Mouse (Mus musculus): ENCODE measurements around the gene Phf21a. TPM values are rescaled to one million over a fixed set of nuclear protein-coding genes. Genes with fewer than 3 reads are reported as not detected.

The Phf21a gene
- polyA plus RNA-seq, 1 experiment from 2014 or later: 36.3 TPM

DNA sequence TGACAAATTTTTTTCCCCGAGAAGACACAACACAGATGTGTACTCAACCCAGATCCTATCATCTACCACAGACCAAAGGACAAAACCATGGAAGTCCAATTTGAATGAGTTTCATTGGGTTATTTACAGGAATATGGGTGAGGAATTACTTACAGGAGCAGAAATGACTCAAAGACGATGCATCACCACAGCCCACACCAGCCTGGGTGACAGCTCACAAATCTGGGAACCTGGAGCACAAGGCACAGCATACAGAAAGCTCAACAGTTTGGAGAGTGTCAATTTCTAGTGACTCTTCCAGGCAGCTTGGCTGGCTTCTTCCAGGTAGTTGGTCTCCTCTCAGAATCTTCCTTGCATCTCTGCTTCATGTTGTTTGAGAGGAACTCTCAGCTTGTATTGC lies 154.8 kb downstream of the Phf21a start:
- Histone ChIP-seq H3K9me3 (ENCODE audit: control insufficient read depth, low read length) (no peaks in the 10 kb centered on the region), H3K4me2 (replicated peaks; ENCODE audit: low read depth, low read length) (no peak overlapping the region), H3K27me3 (ENCODE audit: control insufficient read depth, insufficient read depth, low read length) (no peaks in the 10 kb centered on the region), H3K36me3 (ENCODE audit: control insufficient read depth, insufficient read depth, low read length) (peaks cover 13% of the 10 kb centered on the region; the same call in 1 of the 2 replicates), H3K4me1 (ENCODE audit: control insufficient read depth, insufficient read depth, low read length) (no peaks in the 10 kb centered on the region), H3K9ac (ENCODE audit: low read depth, low read length) (no peak overlapping the region), H3K4me3 (ENCODE audit: low read length) (no peak overlapping the region), H3K27ac (ENCODE audit: low read depth, low read length) (no peak overlapping the region)
- WGBS: 89% methylated on average over 2 of the region's 2 CpGs
- no peak for ATAC-seq (ENCODE audit: low FRiP score, low TSS enrichment)

DNA sequence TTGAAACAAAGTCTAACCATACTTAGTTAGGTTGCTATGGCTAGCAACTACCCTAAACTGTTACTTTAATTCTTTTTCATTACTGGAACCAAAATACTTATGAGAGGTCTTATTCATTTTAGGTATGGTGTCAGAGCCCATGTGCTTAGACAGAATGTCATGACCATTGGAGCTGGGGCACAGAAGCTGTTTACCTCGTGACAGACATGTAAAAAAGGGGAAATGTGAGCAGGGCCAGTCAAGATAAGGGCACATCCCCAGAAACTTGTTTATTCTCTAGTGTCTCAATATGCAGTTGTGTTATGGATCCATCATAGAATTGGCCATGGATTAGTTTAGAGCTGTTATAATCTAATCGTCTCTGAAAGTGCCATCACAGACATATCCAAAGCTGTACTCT lies 157.6 kb downstream of the Phf21a start:
- H3K27ac ChIP-seq (ENCODE audit: low read depth, low read length): no peak overlapping the region
- H3K27me3 ChIP-seq (ENCODE audit: control insufficient read depth, insufficient read depth, low read length): no peaks in the 10 kb centered on the region
- H3K4me1 ChIP-seq (ENCODE audit: control insufficient read depth, insufficient read depth, low read length): no peaks in the 10 kb centered on the region
- H3K36me3 ChIP-seq (ENCODE audit: control insufficient read depth, insufficient read depth, low read length): peaks cover 10% of the 10 kb centered on the region; the same call in 1 of the 2 replicates
- WGBS: 88% methylated on average over 2 of the region's 2 CpGs
- no peak overlapping the region for H3K4me3 ChIP-seq (ENCODE audit: low read length)
- no peaks in the 10 kb centered on the region for H3K9me3 ChIP-seq (ENCODE audit: control insufficient read depth, low read length)
- ATAC-seq (ENCODE audit: low FRiP score, low TSS enrichment): no peak
- H3K4me2 ChIP-seq (replicated peaks; ENCODE audit: low read depth, low read length): no peak overlapping the region
- no peak overlapping the region for H3K9ac ChIP-seq (ENCODE audit: low read depth, low read length)

DNA sequence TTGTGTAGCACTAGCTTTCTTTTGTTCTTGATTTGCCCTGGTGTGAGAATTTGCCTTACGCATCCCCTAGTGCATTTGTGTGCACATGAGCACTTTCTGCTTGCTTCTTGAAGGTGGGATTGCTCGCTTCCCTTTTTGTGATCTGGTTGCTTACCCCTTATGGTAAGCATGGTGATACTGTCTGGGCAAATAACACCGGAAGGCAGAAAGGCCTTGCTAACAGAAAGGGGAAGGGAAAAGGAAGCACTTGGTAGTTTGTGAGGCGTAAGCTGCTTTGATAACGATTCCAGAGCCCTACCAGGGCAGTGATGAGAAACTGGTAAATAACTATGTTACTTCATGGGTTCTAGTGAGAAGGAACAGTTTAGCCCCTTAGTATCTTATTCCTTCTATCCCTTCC lies 160.9 kb downstream of the Phf21a start:
- H3K4me2 ChIP-seq (replicated peaks; ENCODE audit: low read depth, low read length): no peak overlapping the region
- no peak overlapping the region for H3K9ac ChIP-seq (ENCODE audit: low read depth, low read length)
- no peak overlapping the region for H3K4me3 ChIP-seq (ENCODE audit: low read length)
- WGBS: 88% methylated on average over 5 of the region's 5 CpGs
- no peak for ATAC-seq (ENCODE audit: low FRiP score, low TSS enrichment)
- no peak overlapping the region for H3K27ac ChIP-seq (ENCODE audit: low read depth, low read length)
- H3K9me3 ChIP-seq (ENCODE audit: control insufficient read depth, low read length): no peaks in the 10 kb centered on the region
- H3K36me3 ChIP-seq (ENCODE audit: control insufficient read depth, insufficient read depth, low read length): peaks cover 10% of the 10 kb centered on the region; the same call in 1 of the 2 replicates
- no peaks in the 10 kb centered on the region for H3K4me1 ChIP-seq (ENCODE audit: control insufficient read depth, insufficient read depth, low read length)
- H3K27me3 ChIP-seq (ENCODE audit: control insufficient read depth, insufficient read depth, low read length): no peaks in the 10 kb centered on the region

DNA sequence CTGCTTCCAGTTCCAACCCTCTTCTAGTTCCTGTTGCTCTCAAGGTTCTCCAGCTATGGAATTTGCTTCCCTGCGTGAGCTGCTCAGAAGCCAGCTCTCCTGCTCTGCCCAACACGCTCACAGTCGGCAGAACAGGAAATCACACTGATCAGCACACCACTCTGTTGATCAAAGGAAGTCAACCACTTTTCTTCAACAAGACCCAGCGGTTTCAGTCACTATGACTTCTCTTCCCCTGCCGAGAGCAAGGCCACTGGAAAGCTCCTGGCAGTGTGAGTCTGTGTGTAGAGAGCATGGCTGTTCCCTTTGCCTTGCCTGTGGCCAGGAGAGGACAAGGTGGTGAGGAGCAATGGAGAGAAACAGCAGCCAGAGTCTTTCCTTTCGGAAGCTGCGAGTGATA lies 163.2 kb downstream of the Phf21a start:
- 56% methylated on average over 7 of the region's 7 CpGs for WGBS
- H3K9ac ChIP-seq (ENCODE audit: low read depth, low read length): no peak overlapping the region
- no peak for ATAC-seq (ENCODE audit: low FRiP score, low TSS enrichment)

DNA sequence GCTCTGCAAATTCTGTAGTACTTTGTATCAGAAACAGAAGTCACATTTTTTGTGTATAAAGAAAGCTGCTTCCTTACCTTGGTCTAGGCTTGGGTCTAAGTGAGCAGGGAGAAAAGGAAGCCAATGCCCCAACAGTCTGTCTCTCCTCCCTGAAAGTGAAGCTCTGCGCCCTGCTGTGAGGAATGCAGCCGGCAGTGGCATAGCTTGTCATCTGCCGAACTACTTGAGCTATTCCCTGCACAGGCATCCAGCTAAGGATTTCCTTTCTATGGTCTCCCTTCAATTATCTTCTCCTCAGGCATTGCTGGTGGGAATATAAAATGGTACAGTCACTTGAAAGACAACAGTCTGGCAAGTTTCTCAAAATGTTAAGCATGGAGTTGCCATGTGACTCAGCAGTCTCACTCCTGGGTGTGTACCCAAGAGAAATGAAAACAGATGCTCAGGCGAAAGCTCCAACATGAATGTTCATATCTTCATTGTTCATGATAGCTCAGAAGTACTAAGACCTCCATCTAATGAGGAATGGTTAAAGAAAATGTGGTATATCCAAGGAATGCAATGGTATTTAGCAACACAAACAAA lies 164.5 kb downstream of the Phf21a start:
- H3K27me3 ChIP-seq (ENCODE audit: control insufficient read depth, insufficient read depth, low read length): no peaks in the 10 kb centered on the region
- peaks cover 7% of the 10 kb centered on the region; the same call in 1 of the 2 replicates for H3K36me3 ChIP-seq (ENCODE audit: control insufficient read depth, insufficient read depth, low read length)
- H3K4me2 ChIP-seq (replicated peaks; ENCODE audit: low read depth, low read length): no peak overlapping the region
- H3K4me1 ChIP-seq (ENCODE audit: control insufficient read depth, insufficient read depth, low read length): no peaks in the 10 kb centered on the region
- H3K4me3 ChIP-seq (ENCODE audit: low read length): no peak overlapping the region
- WGBS: 82% methylated on average over 4 of the region's 4 CpGs
- no peak for ATAC-seq (ENCODE audit: low FRiP score, low TSS enrichment)
- no peaks in the 10 kb centered on the region for H3K9me3 ChIP-seq (ENCODE audit: control insufficient read depth, low read length)
- H3K9ac ChIP-seq (ENCODE audit: low read depth, low read length): no peak overlapping the region
- no peak overlapping the region for H3K27ac ChIP-seq (ENCODE audit: low read depth, low read length)

More for the DNA sequence above, 163.2 kb downstream of the Phf21a start:
- Histone ChIP-seq H3K27me3 (ENCODE audit: control insufficient read depth, insufficient read depth, low read length) (no peaks in the 10 kb centered on the region), H3K4me2 (replicated peaks; ENCODE audit: low read depth, low read length) (no peak overlapping the region), H3K4me3 (ENCODE audit: low read length) (no peak overlapping the region), H3K4me1 (ENCODE audit: control insufficient read depth, insufficient read depth, low read length) (no peaks in the 10 kb centered on the region), H3K9me3 (ENCODE audit: control insufficient read depth, low read length) (no peaks in the 10 kb centered on the region), H3K27ac (ENCODE audit: low read depth, low read length) (no peak overlapping the region), H3K36me3 (ENCODE audit: control insufficient read depth, insufficient read depth, low read length) (peaks cover 7% of the 10 kb centered on the region; the same call in 1 of the 2 replicates)

DNA sequence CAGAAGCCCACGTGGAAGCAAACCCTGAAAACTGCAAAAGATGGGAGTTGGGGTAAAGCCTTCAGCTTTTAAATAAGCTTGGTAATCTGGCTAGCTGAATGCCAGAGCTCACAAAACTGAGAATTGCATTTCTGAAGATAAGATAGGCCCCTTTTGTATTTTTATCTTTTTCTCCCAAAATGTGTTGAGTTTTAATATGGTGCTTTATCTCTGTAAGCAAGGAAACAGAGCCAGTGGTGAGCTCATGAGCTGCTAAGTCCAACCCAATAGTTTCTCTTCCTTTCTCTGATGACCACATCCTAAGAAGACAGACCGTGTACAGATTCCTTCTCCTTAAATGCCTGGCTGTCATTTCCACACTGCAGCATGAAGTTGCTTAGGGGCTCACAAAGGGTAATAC lies 167.0 kb downstream of the Phf21a start:
- no peaks in the 10 kb centered on the region for H3K9me3 ChIP-seq (ENCODE audit: control insufficient read depth, low read length)
- H3K4me2 ChIP-seq (replicated peaks; ENCODE audit: low read depth, low read length): no peak overlapping the region
- H3K4me1 ChIP-seq (ENCODE audit: control insufficient read depth, insufficient read depth, low read length): no peaks in the 10 kb centered on the region
- ATAC-seq (ENCODE audit: low FRiP score, low TSS enrichment): no peak
- H3K4me3 ChIP-seq (ENCODE audit: low read length): no peak overlapping the region
- H3K27ac ChIP-seq (ENCODE audit: low read depth, low read length): no peak overlapping the region
- H3K27me3 ChIP-seq (ENCODE audit: control insufficient read depth, insufficient read depth, low read length): no peaks in the 10 kb centered on the region
- no peak overlapping the region for H3K9ac ChIP-seq (ENCODE audit: low read depth, low read length)
- WGBS: 86% methylated on average over 2 of the region's 2 CpGs
- peaks cover 7% of the 10 kb centered on the region; the same call in 1 of the 2 replicates for H3K36me3 ChIP-seq (ENCODE audit: control insufficient read depth, insufficient read depth, low read length)

DNA sequence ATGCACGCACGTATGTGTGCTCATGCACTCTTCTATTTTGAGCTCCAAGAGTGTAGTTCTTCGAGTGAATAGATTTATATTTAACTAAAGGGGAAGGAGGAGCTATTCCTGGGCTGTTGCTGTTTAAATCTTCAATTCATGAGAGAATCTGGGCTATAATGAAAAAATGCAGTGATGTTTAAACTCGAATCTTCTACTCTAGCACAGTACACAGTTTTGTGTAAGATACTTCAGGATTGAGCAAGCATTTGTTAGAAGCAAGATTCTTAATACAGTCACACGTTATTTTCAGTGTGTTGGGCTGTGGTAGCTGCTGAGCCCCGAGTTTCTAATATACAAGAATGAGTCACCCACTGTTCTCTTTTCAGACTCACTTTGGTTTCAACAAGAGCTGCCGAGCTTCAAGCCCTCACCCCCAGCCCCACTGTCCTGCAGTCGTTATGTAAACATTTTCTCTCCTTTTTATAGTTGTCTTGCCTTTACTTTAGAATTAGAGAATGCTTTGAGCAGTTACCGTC lies 173.2 kb downstream of the Phf21a start:
- H3K4me3 ChIP-seq (ENCODE audit: low read length): no peak overlapping the region
- no peaks in the 10 kb centered on the region for H3K9me3 ChIP-seq (ENCODE audit: control insufficient read depth, low read length)
- WGBS: 80% methylated on average over 9 of the region's 9 CpGs

DNA sequence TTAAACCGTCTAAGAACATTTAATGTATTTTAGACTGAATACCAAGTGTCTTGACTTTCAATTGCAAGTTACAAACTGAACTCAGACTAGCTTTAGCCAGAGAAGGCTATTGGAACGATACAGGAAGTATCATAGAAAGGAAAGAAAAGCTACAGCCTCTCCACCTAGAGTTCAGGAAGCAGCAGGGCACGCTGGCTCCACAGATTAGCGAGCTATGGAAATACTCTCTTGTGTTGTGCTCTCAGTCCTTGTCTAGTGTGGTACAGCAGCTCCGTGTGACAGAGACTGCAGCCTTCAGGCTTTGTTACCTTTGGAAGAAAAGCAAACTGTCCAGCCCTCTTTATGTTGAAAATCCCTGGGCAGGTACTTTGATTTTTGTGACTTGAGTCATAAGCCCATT lies 176.3 kb downstream of the Phf21a start:
- H3K27me3 ChIP-seq (ENCODE audit: control insufficient read depth, insufficient read depth, low read length): no peaks in the 10 kb centered on the region

More for the DNA sequence above, 173.2 kb downstream of the Phf21a start:
- Histone ChIP-seq H3K4me2 (replicated peaks; ENCODE audit: low read depth, low read length) (no peak overlapping the region), H3K27ac (ENCODE audit: low read depth, low read length) (no peak overlapping the region), H3K9ac (ENCODE audit: low read depth, low read length) (no peak overlapping the region), H3K27me3 (ENCODE audit: control insufficient read depth, insufficient read depth, low read length) (no peaks in the 10 kb centered on the region), H3K36me3 (ENCODE audit: control insufficient read depth, insufficient read depth, low read length) (no peaks in the 10 kb centered on the region), H3K4me1 (ENCODE audit: control insufficient read depth, insufficient read depth, low read length) (no peaks in the 10 kb centered on the region)
- no peak for ATAC-seq (ENCODE audit: low FRiP score, low TSS enrichment)

DNA sequence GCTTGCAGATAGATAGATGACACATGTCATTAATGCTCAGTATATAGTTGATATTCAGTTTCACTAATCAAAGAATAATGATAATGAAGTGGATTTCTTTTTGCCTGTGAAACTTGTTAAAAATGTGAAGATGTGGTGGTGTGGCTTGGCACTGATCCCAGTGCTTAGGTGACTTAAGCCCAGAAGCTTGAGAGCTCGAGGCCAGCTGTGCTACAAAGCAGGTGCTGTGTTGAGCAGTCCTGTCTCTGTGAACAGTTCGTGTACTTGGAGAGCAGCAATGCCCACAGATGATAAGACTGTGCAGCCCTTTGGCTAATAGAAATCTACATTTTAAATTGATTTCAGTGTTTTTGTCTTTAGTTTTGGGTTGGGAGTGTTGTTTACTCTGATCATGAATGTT lies 179.6 kb downstream of the Phf21a start:
- no peaks in the 10 kb centered on the region for H3K27me3 ChIP-seq (ENCODE audit: control insufficient read depth, insufficient read depth, low read length)
- no peaks in the 10 kb centered on the region for H3K36me3 ChIP-seq (ENCODE audit: control insufficient read depth, insufficient read depth, low read length)
- WGBS: 74% methylated on average over 2 of the region's 2 CpGs
- no peak overlapping the region for H3K4me2 ChIP-seq (replicated peaks; ENCODE audit: low read depth, low read length)
- no peak overlapping the region for H3K9ac ChIP-seq (ENCODE audit: low read depth, low read length)
- no peak overlapping the region for H3K27ac ChIP-seq (ENCODE audit: low read depth, low read length)
- H3K9me3 ChIP-seq (ENCODE audit: control insufficient read depth, low read length): no peaks in the 10 kb centered on the region
- no peak for ATAC-seq (ENCODE audit: low FRiP score, low TSS enrichment)
- no peaks in the 10 kb centered on the region for H3K4me1 ChIP-seq (ENCODE audit: control insufficient read depth, insufficient read depth, low read length)
- no peak overlapping the region for H3K4me3 ChIP-seq (ENCODE audit: low read length)

More for the DNA sequence above, 176.3 kb downstream of the Phf21a start:
- WGBS: 86% methylated on average over 5 of the region's 5 CpGs
- H3K36me3 ChIP-seq (ENCODE audit: control insufficient read depth, insufficient read depth, low read length): no peaks in the 10 kb centered on the region
- ATAC-seq (ENCODE audit: low FRiP score, low TSS enrichment): no peak
- H3K9me3 ChIP-seq (ENCODE audit: control insufficient read depth, low read length): no peaks in the 10 kb centered on the region
- no peak overlapping the region for H3K27ac ChIP-seq (ENCODE audit: low read depth, low read length)
- H3K4me3 ChIP-seq (ENCODE audit: low read length): no peak overlapping the region
- no peaks in the 10 kb centered on the region for H3K4me1 ChIP-seq (ENCODE audit: control insufficient read depth, insufficient read depth, low read length)
- no peak overlapping the region for H3K9ac ChIP-seq (ENCODE audit: low read depth, low read length)
- no peak overlapping the region for H3K4me2 ChIP-seq (replicated peaks; ENCODE audit: low read depth, low read length)

Data from kidney, embryonic 14.5 days (tissue).